Mouse (Mus musculus): ENCODE results near the gene Smco3. TPM values are rescaled to one million over a fixed set of nuclear protein-coding genes. Genes with fewer than 3 reads are reported as not detected.

Smco3 gene
- polyA plus RNA-seq, 1 experiment from 2014 or later: 2.6 TPM

DNA sequence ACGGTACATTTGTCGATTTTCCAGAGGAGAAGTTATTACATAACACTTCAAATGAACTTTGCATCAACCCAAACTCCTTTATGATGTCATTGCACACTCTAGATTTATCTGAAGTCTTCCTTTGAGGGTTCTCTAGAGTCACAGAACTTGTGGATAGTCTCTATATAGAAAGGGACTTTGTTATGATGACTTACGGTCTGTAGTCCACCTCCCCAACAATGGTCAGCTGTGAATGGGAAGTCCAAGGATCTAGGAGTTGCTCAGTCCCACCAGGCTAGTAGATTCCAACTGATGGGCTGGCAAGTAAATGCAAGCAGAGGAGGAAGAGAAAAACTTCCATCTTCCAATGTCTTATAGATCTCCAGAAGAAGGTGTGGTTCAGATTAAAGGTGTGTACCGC is 6.6 kb downstream of the Smco3 start:
- H3K4me3 ChIP-seq (ENCODE audit: low read length): peak overlapping the region; percentile 52
- WGBS: 32% methylated on average over 4 of the region's 4 CpGs
- peak overlapping the region; percentile 62 for H3K9ac ChIP-seq (ENCODE audit: low read depth, low read length)
- H3K4me2 ChIP-seq (ENCODE audit: low read depth, low read length): peak overlapping the region; percentile 47
- no peaks in the 10 kb centered on the region for H3K36me3 ChIP-seq (ENCODE audit: control insufficient read depth, insufficient read depth, low read length)
- no peak overlapping the region for H3K27ac ChIP-seq (ENCODE audit: low read length)
- no peaks in the 10 kb centered on the region for H3K9me3 ChIP-seq (ENCODE audit: control insufficient read depth, low read length)
- H3K4me1 ChIP-seq (ENCODE audit: control insufficient read depth, insufficient read depth, low read length): peaks cover 3% of the 10 kb centered on the region; the same call in 1 of the 2 replicates
- no peaks in the 10 kb centered on the region for H3K27me3 ChIP-seq (replicated peaks; ENCODE audit: control insufficient read depth, insufficient read depth, low read length)
- 0 out of 2 replicates have a peak, but pooled peaks have one; percentile 12 for ATAC-seq

- H3K36me3 ChIP-seq (ENCODE audit: control insufficient read depth, insufficient read depth, low read length): no peaks in the 10 kb centered on the region; the same call in 1 of the 2 replicates
- H3K9ac ChIP-seq (ENCODE audit: low read depth, low read length): peak within 1 kb of the TSS; percentile 100
- peak within 1 kb of the TSS; percentile 81 for H3K4me2 ChIP-seq (ENCODE audit: low read depth, low read length)
- ATAC-seq: peak; percentile 100
- H3K4me1 ChIP-seq (ENCODE audit: control insufficient read depth, insufficient read depth, low read length): peaks cover 3% of the 10 kb centered on the region; the same call in 1 of the 2 replicates
- WGBS: under 1% methylated on average over 45 of the region's 45 CpGs
- H3K27me3 ChIP-seq (replicated peaks; ENCODE audit: control insufficient read depth, insufficient read depth, low read length): no peaks in the 10 kb centered on the region
- H3K9me3 ChIP-seq (ENCODE audit: control insufficient read depth, low read length): no peaks in the 10 kb centered on the region
- H3K4me3 ChIP-seq (ENCODE audit: low read length): peak within 1 kb of the TSS; percentile 100
- peak within 1 kb of the TSS; percentile 59; the same call in 1 of the 2 replicates for H3K27ac ChIP-seq (ENCODE audit: low read length)
These were observed 7.2 kb downstream of the Smco3 start, which contains the start of gene Wbp11 for GRCm38 (mm10) chr6:136827881-136828561. Gene Wbp11, minus strand, starts transcription at chr6:136828233.

- no peak for ATAC-seq
- WGBS: under 1% methylated on average over 34 of the region's 34 CpGs
These were observed 7.8 kb downstream of the Smco3 start, which contains the start of gene BC049715 for GRCm38 (mm10) chr6:136827516-136827880. Gene BC049715, plus strand, starts transcription at chr6:136827626.

GRCm38 (mm10) chr6:136827116-136827515 is 8.1 kb downstream of the Smco3 start:
- Histone ChIP-seq H3K27me3 (replicated peaks; ENCODE audit: control insufficient read depth, insufficient read depth, low read length) (no peaks in the 10 kb centered on the region), H3K4me1 (ENCODE audit: control insufficient read depth, insufficient read depth, low read length) (peaks cover 3% of the 10 kb centered on the region; the same call in 1 of the 2 replicates), H3K4me2 (ENCODE audit: low read depth, low read length) (peak overlapping the region; percentile 81), H3K27ac (ENCODE audit: low read length) (no peak overlapping the region), H3K9ac (ENCODE audit: low read depth, low read length) (peak overlapping the region; percentile 100), H3K36me3 (ENCODE audit: control insufficient read depth, insufficient read depth, low read length) (peaks cover 3% of the 10 kb centered on the region; the same call in 1 of the 2 replicates), H3K4me3 (ENCODE audit: low read length) (peak overlapping the region; percentile 100), H3K9me3 (ENCODE audit: control insufficient read depth, low read length) (no peaks in the 10 kb centered on the region)
- 16% methylated on average over 7 of the region's 7 CpGs for WGBS
- no peak for ATAC-seq

More at GRCm38 (mm10) chr6:136827516-136827880, 7.8 kb downstream of the Smco3 start, which contains the start of gene BC049715:
- H3K27ac ChIP-seq (ENCODE audit: low read length): peak within 1 kb of the TSS; percentile 59; the same call in 1 of the 2 replicates
- no peaks in the 10 kb centered on the region for H3K27me3 ChIP-seq (replicated peaks; ENCODE audit: control insufficient read depth, insufficient read depth, low read length)
- H3K9ac ChIP-seq (ENCODE audit: low read depth, low read length): peak within 1 kb of the TSS; percentile 100
- peak within 1 kb of the TSS; percentile 100 for H3K4me3 ChIP-seq (ENCODE audit: low read length)
- peak within 1 kb of the TSS; percentile 81 for H3K4me2 ChIP-seq (ENCODE audit: low read depth, low read length)
- H3K4me1 ChIP-seq (ENCODE audit: control insufficient read depth, insufficient read depth, low read length): peaks cover 3% of the 10 kb centered on the region; the same call in 1 of the 2 replicates
- no peaks in the 10 kb centered on the region for H3K9me3 ChIP-seq (ENCODE audit: control insufficient read depth, low read length)
- H3K36me3 ChIP-seq (ENCODE audit: control insufficient read depth, insufficient read depth, low read length): peaks cover under 1% of the 10 kb centered on the region; the same call in 1 of the 2 replicates

DNA sequence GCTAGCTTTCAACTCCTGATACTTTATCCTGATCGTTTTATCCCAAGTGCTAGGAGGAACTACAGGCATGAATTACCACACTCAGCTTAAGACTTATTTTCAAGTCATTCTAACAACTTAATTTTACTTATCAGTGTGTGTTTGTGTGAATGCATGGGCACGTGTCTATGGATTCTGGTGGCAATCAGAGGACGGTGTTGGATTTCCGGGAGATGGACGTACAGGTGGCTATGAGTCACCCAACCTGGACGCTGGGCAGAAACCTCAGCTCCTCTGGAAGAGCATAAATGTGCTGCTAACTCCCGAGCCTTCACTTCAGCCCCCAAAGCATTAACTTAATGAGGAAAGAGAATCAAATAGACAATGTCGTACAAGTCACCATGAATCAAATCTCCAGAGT is 10.3 kb downstream of the Smco3 start:
- H3K36me3 ChIP-seq (ENCODE audit: control insufficient read depth, insufficient read depth, low read length): peaks cover 21% of the 10 kb centered on the region
- WGBS: 93% methylated on average over 8 of the region's 8 CpGs
- no peak for ATAC-seq

DNA sequence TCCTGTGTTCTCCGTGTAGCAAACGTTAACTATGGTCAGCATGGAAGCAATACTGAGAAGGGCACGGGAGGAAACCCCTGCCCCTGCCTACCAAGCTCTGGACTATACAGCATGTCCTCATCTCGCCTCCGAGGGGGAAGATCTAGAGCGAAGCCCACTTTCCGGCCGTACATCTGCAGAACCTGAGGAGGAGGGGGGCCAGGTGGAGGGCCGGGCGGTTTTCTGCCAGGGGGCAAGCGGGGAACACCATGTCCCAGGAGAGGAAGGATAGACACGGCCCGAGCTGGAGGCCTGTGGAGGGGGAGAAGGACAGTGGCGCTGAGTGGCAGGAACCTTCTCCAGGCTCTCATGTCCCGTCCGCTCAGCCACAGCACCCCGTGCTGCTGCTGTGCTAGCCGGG is 14.2 kb downstream of the Smco3 start:
- Histone ChIP-seq H3K4me1 (ENCODE audit: control insufficient read depth, insufficient read depth, low read length) (no peaks in the 10 kb centered on the region), H3K4me2 (ENCODE audit: low read depth, low read length) (no peak overlapping the region), H3K27me3 (replicated peaks; ENCODE audit: control insufficient read depth, insufficient read depth, low read length) (no peaks in the 10 kb centered on the region), H3K27ac (ENCODE audit: low read length) (no peak overlapping the region), H3K9me3 (ENCODE audit: control insufficient read depth, low read length) (no peaks in the 10 kb centered on the region), H3K9ac (ENCODE audit: low read depth, low read length) (no peak overlapping the region), H3K36me3 (ENCODE audit: control insufficient read depth, insufficient read depth, low read length) (peaks cover 41% of the 10 kb centered on the region), H3K4me3 (ENCODE audit: low read length) (no peak overlapping the region)
- 95% methylated on average over 18 of the region's 18 CpGs for WGBS
- ATAC-seq: no peak

More for the DNA sequence above, 10.3 kb downstream of the Smco3 start:
- Histone ChIP-seq H3K27me3 (replicated peaks; ENCODE audit: control insufficient read depth, insufficient read depth, low read length) (no peaks in the 10 kb centered on the region), H3K27ac (ENCODE audit: low read length) (no peak overlapping the region), H3K9ac (ENCODE audit: low read depth, low read length) (no peak overlapping the region), H3K4me1 (ENCODE audit: control insufficient read depth, insufficient read depth, low read length) (peaks cover 3% of the 10 kb centered on the region; the same call in 1 of the 2 replicates), H3K4me3 (ENCODE audit: low read length) (no peak overlapping the region), H3K4me2 (ENCODE audit: low read depth, low read length) (no peak overlapping the region), H3K9me3 (ENCODE audit: control insufficient read depth, low read length) (no peaks in the 10 kb centered on the region)

DNA sequence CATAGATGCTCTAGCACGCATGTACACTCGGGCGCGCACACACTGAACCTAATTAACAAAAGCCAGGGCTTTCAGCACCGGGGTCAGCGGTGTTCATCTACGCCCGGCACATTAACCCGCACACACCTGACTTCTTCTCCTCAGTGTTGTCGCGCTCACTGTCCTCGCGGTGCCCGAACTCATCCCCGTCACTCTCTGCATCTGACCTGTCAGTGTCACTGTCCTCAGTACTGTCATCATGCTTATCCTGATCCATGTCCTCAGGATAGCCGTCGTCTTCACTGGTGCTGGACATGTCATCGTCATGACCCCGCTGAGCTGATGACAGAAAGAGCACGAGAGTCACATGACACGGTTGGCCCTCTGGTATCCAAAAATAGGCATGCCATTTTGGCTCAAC is 14.9 kb downstream of the Smco3 start:
- Histone ChIP-seq H3K27ac (ENCODE audit: low read length) (no peak overlapping the region), H3K27me3 (replicated peaks; ENCODE audit: control insufficient read depth, insufficient read depth, low read length) (no peaks in the 10 kb centered on the region), H3K9ac (ENCODE audit: low read depth, low read length) (no peak overlapping the region), H3K36me3 (ENCODE audit: control insufficient read depth, insufficient read depth, low read length) (peaks cover 48% of the 10 kb centered on the region), H3K4me3 (ENCODE audit: low read length) (no peak overlapping the region), H3K4me1 (ENCODE audit: control insufficient read depth, insufficient read depth, low read length) (no peaks in the 10 kb centered on the region), H3K9me3 (ENCODE audit: control insufficient read depth, low read length) (no peaks in the 10 kb centered on the region), H3K4me2 (ENCODE audit: low read depth, low read length) (no peak overlapping the region)
- WGBS: 94% methylated on average over 21 of the region's 21 CpGs
- ATAC-seq: no peak

GRCm38 (mm10) chr6:136817549-136817948 is 17.7 kb downstream of the Smco3 start:
- 92% methylated on average over 3 of the region's 3 CpGs for WGBS
- Histone ChIP-seq H3K36me3 (ENCODE audit: control insufficient read depth, insufficient read depth, low read length) (peaks cover 56% of the 10 kb centered on the region), H3K4me3 (ENCODE audit: low read length) (no peak overlapping the region), H3K9me3 (ENCODE audit: control insufficient read depth, low read length) (no peaks in the 10 kb centered on the region), H3K27ac (ENCODE audit: low read length) (no peak overlapping the region), H3K27me3 (replicated peaks; ENCODE audit: control insufficient read depth, insufficient read depth, low read length) (no peaks in the 10 kb centered on the region), H3K9ac (ENCODE audit: low read depth, low read length) (no peak overlapping the region), H3K4me2 (ENCODE audit: low read depth, low read length) (no peak overlapping the region), H3K4me1 (ENCODE audit: control insufficient read depth, insufficient read depth, low read length) (0 out of 2 replicates have a peak, but pooled peaks cover 4% of the 10 kb centered on the region)
- no peak for ATAC-seq

- ATAC-seq: no peak
- Histone ChIP-seq H3K9ac (ENCODE audit: low read depth, low read length) (no peak overlapping the region), H3K4me1 (ENCODE audit: control insufficient read depth, insufficient read depth, low read length) (0 out of 2 replicates have a peak, but pooled peaks cover 4% of the 10 kb centered on the region), H3K4me2 (ENCODE audit: low read depth, low read length) (no peak overlapping the region), H3K27me3 (replicated peaks; ENCODE audit: control insufficient read depth, insufficient read depth, low read length) (no peaks in the 10 kb centered on the region), H3K9me3 (ENCODE audit: control insufficient read depth, low read length) (no peaks in the 10 kb centered on the region), H3K4me3 (ENCODE audit: low read length) (no peak overlapping the region), H3K36me3 (ENCODE audit: control insufficient read depth, insufficient read depth, low read length) (peaks cover 58% of the 10 kb centered on the region), H3K27ac (ENCODE audit: low read length) (no peak overlapping the region)
- WGBS: 93% methylated on average over 21 of the region's 21 CpGs
These were observed 18.4 kb downstream of the Smco3 start for GRCm38 (mm10) chr6:136816826-136817225.
